Mouse (Mus musculus) cerebellum, adult 2 months (tissue): Measurements from ENCODE around the gene Atxn2.

Source experiments
- CTCF ChIP-seq: fragments of 200-500 bp; IDR thresholded peaks from 2 replicates; pipeline ENCODE4 v1.5.1; 2011; ENCODE audit warnings: low read depth, mild to moderate bottlenecking, control low read depth, low read length, moderate library complexity, borderline replicate concordance; ENCODE audit not compliant: insufficient read depth
- POLR2A ChIP-seq: fragments of 200-500 bp; IDR thresholded peaks from 2 replicates; pipeline ENCODE4 v1.6.1; 2011; ENCODE audit warnings: low read length, control low read depth, borderline replicate concordance; ENCODE audit not compliant: insufficient read depth

- TF ChIP-seq CTCF = no peak
- no peak for TF ChIP-seq POLR2A
Observed at GRCm38 (mm10) chr5:121682250-121682649, 28.9 kb upstream of the Atxn2 start.
